Mouse (Mus musculus) cerebellum, postnatal 25 days (tissue): Measurements from ENCODE around the gene Tmem258.
"Not testable (repeated sequence)": the region's sequence is repeated elsewhere in the genome, so short reads cannot be mapped to it uniquely, and the experiment has no call there.

Experiments
- DNase-seq, 2 experiments: peaks; one replicate each; pipeline ENCODE4 v3.0.0; 2021; ENCODE audit warnings: mixed read lengths in 2 of 2

The Tmem258 gene

DNA sequence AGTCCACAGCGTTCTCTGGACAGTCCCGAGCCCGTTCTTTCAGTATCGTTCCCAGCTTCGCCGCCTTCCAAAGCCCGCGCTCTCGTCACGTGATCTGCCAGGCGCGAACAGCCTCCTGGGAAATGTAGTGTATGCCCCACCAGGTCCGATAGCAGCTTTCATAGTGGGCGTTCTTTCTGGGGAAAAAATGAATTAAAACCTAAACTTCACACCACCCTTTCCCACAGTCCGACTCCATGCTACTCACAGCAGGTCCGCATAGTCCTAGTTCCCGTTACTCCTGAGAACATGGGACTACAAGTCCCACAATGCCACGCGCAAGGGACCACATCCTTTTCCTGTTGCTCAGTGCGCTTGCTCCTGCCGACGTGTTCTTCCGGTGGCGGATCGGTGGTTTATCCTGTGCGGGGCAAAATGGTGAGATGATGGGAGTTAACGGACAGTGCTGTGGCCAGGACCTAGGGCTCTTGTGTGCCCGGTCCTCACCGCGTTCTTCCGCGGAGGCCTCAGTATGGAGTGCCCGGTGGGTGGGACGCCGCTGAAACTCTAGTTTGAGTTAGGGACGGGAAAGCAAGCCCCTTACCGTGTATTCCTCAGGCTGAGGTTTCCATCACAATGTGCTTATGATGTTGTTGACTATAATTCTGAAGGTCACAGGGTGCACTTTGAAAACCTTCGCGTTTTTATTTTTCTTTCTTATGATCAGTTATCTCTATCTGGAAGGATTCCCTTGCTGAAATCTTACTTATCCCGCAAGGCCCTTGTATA is at the start of gene Tmem258, which contains the start of gene Fen1:
Gene Tmem258 (plus strand): TSS at position 167 of the 768 bp plus-strand sequence.
Gene Fen1 (minus strand): TSS at position 322 of the 768 bp plus-strand sequence.
- DNase-seq, result peak; percentile 94 to 96

DNA sequence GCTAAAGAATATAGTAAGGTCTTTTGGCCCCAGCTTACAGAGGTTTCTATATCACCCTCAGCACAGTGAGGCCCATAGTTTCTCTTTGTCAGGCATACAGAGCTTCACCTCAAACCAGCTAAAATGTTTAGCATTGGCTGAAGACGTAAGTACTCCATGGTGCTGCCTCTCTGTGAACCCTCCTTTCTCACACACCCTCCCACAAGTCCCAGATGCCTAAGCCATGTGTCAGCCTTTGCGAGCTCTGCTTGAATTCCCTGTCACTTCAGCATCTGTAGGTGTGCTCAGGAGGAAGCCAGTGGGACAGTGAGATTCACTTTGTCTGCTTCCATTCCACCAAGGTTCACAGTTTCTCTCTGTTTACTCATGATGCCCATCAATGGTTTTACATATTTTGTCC is 46.1 kb upstream of the Tmem258 start:
- no peak for DNase-seq

DNA sequence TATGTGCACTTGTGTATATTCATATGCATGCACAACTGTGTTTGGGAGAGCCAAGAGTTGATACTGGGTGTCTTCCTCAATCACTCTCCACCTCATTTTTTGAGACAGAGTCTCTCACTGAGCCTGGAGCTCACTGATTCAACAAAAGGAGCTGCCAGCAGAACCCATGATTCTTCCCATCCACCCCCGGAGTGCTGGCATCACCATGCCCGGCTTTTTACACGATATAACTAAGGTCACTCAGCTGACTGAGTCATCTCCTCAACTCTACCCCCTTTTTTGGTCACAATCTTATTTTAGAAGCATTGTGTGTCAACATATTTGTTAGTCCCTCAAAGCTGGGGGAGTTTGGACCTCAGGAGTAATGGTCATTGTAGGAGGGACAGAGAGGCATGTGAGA is 39.9 kb upstream of the Tmem258 start:
- DNase-seq, result no peak

DNA sequence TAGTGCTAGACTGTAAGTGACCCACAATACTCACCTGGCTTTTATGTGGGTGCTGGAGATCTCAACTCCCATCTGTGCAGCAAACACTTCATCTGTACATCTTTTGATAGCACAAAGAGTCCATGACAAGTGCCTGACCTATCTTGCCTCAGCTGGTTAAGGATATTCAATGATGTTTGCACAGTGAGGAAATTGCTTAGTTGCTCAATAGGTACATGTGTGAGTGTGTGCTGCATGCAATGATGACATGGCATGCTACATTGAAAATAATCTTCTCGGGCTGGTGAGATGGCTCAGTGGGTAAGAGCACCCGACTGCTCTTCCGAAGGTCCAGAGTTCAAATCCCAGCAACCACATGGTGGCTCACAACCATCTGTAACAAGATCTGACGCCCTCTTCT is 37.9 kb upstream of the Tmem258 start:
- not testable (repeated sequence) for DNase-seq

DNA sequence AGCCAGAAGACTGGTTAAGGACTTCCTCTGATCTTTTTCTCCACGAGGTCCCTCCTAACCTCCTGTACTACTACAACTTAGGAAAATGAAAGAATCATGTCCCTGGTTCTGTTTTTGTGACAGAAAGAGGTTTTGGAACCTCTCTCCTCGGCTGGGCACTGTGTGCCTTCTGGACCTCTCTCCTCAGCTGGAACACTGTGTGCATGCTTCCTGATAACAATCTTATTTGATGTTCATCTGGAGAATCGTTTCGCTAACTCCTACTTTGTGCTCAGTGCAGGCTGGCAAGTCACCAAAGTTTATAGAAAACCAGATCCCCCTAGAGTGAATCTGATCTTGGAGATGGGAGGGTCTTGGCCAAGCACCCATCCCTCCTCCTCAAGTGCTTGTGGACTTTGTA is 36.7 kb upstream of the Tmem258 start:
- no peak for DNase-seq

DNA sequence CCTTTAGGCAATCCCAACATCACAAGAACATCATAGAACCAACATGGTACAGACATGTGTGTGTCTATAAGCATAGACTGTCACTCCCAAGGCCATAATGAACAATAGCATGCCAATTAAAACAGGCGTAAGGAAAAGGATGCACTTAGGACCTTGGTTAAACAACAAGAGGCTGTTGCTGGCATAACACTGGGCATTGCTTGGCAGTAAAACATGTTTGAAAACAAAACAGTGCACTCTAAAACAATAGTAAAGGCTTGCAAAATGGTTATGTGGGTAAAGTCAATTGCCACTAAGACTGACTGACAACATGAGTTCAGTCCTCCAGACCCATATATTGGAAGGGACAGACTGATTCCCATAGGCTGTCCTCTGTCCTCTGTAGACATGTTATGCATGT is 35.9 kb upstream of the Tmem258 start:
- DNase-seq, result no peak

DNA sequence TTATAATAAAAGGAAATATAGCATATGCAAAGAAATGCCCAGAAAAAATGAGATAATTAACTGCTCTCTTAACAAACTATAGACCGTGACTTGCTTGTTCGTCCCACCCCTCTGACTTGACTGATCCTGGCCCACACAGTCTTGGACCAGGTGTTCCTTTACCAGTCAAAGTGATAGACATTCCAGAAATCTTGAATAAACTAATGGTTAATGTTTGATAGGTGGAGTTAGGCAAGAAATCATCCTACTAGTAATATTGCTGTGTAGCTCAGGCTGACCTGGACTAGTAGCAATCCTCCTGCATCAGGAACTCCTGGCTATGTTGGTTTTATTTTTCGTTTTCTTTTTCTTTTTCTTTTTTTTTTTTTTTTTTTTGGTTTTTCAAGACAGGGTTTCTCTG is 35.4 kb upstream of the Tmem258 start:
- DNase-seq, result no peak

DNA sequence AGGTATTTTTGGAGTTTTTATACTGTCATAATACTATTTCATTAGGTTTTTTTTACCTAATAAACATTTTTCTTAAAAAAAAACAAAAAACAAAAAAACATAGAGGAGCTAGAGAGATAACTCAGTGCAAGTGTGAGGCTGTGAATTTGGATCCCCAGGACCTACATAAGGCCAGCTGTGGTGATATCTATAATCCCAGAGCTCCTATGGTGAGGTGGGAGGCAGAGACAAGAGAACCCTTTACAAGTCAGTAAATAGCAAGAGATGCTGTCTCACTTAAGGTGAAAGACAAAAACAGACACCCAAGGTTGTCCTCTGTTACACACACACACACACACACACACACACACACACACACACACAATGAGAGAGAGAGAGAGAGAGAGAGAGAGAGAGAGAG is 34.6 kb upstream of the Tmem258 start:
- no peak for DNase-seq

DNA sequence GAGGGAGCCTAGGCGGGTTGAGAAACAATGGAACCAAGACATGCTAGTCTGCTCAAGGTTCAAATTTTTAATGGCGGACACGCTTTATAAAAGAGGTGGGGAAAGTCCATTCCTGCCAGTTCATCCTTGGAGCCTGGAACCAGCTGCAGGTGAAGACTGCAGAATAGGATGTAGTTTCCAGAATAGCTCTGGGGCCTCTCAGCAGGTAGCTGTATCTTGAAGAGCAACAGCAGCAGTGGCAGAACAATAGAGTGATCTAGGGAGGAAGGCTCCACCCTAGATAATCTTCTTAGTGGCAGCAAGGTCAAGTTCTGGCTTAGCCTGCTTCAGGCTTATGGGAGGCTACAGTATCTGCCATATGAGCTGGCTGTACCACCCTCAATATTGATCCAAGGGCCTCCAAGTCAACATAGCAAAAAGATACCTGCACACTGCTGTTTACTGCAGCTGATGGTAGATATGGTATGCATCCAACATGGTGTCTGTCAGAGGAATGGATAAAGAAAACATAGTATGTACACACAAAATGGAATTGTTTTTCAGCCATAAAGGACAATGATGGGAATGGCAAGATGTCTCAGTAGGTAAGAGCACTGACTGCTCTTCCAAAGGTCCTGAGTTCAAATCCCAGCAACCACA is 34.0 kb upstream of the Tmem258 start:
- DNase-seq, result not testable (repeated sequence)

DNA sequence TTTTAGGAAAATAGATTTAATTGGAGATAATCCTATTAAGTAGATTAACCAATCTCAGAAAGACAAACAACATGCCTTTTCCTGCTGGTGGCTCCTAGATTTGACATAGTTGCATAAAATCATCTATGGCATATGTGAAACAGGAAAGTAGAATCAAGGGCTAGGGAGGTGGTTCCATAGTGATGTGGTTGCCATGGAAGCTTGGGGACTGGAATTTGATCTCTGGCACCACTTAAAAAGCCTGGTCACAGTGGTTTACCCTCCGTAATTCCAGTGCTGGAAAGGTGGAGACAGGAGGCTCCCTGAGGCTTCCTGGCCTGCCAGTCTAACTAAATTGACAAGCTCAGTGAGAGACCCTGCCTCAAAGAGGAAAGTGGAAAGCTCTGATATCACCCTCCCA is 33.3 kb upstream of the Tmem258 start:
- DNase-seq, result no peak

DNA sequence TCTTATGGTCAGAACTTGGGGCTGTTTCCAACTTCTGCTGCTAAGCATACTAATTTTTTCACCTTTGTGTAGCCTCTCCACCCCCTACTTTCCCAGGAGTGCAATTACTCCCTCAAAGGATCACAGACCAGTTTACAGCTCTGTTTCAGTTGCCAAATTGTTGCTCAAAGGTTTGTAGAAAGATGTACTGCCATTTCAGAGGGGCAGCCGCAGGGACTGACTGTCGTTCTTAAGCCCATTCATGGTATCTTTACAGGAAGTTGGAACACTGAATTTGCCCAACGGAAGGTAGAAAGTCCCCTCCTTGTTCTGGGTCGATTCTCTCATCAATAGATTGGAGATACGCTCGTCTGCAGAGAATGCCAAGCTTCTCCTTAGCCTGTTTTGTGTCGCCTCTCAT is 32.5 kb upstream of the Tmem258 start:
- no peak for DNase-seq

DNA sequence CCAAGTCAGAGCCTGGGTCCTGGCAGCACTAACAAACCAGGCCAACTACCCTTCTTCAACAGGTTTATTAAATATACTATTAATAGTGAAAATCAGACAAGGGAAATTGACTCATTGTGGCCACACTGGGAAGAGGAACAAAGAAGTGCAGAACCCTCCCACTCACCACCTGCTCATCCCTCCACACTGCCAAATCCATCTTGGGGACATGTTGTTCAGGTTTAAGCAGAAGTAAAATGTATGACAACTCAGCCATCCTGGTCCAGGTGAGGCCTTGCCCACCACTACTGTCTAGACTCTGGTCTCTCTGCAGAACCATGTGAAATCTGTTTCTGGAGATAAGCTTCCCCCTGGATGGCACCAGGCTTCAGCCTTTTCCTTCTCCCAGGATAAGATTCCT is 32.0 kb upstream of the Tmem258 start:
- DNase-seq, result peak in 1 of 2 experiments; percentile 36

DNA sequence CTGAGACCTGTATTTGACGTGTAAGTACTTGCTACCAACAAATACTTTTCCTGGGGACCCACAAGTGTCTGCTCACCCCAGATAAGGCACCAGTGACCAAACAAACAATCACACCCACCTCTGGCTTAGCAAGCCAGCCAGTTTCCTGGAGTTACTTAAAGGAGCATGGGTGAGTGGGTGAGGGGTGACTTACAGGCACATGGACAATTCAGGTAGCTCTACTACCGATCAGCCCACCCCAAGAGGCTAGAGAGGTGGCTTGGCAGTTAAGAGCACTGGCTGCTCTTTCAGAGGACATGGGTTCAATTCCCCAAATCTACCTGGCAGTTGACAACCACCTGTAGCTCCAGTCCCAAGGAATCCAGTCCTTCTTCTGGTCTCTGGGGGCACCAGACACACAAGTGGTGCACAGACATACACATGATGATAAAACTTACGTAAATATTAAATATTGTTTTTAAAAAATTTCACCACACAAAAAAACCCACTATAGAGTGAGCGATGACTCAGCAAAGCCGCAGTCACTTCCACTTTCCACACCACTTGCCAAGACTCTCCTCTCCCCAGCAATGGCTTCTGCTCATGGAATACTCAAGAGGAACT is 30.6 kb upstream of the Tmem258 start:
- no peak for DNase-seq

DNA sequence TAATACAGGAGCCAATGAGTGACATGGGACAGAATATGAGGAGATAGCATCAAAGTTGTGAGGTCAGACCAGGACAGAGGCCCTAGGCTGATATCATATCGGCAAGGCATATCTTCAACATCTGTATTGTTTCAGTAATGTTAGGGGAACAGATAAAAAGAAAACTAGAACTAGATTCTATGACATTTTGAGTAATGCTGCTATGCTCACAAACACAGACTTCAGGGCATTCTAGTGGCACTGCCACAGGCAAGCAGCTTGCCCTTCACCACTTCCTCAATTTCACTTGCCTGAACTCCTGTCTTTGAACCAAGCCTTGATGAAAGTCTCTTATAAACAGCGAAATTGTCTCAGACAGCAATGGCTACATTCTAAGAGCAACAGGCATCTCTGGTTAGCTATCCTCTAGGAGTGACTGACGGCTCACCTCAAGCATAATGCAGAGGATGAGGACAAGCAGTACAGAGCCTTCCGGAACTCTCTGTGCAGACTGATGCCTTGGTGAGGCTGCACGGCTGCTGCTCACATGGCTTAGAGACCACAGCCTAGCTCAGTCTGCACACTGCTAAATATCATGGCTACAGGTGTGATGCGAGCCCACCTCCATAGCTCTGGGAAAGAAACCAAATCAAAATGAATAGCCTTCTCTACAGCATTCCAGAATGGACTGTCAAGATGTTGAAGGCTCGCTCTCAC is 29.8 kb upstream of the Tmem258 start:
- no peak for DNase-seq

DNA sequence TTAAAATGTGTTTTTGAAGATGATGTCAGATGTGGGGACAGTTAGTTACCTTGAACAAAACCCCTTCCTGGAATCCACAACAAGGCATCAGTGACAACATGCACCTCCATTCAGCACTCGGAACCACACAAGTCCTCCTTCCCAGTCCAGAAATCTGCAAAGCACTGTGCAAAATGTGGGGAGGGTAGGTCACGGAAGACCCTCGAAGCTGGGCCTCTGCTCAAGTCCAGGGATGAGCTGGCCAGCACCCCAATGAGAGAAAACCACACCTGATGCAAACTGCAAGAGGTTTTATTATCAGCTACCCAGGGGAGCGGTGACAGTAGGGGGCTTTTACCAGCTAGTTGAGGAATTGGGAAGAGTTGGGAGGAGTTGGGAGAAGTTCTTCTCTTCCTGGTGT is 28.9 kb upstream of the Tmem258 start:
- DNase-seq, result no peak

DNA sequence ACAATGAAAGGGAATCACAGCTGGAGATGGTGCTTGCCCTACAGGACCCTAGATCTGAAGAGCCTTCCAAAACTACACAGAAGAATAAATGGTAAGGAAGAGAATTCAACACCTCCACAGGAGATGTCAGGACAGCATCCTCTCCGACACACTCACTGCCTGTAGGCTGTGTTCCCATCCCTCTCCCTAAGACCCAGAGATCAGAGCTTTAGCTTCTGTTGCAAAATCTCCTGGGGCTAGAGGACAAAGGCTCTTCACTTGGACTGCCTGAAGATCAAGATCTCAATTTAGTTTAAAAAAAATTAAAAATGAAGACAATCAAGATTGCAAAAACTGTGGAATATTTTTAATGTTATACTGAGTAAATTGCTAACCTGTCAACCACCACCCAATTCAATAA is 27.3 kb upstream of the Tmem258 start:
- DNase-seq, result no peak

DNA sequence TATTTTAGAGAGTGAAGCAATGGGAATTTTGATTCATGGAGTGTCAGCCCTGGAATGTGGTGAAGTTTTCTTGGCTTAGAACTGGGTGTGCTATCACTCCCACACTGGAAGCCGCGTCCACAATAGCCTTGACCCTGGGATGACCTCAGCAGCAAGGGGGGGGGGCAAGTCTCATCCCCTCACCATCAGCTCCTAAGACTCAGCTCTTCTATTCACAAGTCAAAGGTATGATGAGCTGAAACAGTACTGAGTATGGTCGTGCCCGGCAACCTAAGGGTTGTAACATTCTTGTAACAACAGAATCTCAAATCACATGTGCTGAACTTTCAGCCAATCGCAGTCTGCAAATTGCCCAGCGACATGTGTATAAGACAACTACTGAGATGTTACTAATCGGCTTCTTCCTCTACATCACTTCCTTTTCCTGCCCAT is 26.9 kb upstream of the Tmem258 start:
- DNase-seq, result no peak

DNA sequence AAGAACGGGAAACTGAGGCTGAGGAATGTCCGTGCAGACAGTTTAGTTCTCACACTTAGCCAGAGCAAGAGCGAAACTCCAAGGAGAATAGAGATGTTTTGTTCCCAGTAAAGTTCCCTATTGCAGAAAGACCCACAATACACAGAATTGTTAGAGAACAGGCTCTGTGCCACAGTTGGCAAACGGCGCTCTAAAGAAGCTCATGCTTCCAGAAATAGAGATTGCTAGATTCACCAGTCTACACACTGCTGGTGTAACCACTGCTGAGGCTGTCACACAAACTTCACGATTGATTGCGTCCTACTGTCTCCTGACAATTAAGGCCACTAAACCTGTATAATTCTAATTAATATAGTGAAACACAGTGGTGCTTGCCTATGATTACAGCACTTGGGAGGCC is 22.6 kb upstream of the Tmem258 start:
- DNase-seq, result no peak

DNA sequence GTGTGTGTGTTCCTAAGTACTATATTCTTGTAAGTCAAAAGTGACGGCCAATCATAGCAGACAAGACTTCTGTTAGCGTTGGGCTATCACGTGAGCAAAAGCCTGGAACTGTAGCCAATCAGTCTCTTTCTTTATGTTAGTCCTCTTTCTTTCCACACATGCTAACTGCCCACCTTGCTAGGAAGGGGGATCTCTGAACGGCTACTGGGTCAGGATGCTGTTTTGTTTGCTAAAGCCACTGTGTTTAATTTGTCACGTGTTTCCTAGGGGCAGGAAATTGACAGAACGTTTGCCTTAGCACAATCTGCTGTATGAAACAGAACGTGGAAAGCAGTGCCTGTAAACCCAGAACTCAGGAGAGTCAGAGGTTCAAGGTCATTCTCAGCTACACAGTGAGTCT is 21.7 kb upstream of the Tmem258 start:
- DNase-seq, result no peak

DNA sequence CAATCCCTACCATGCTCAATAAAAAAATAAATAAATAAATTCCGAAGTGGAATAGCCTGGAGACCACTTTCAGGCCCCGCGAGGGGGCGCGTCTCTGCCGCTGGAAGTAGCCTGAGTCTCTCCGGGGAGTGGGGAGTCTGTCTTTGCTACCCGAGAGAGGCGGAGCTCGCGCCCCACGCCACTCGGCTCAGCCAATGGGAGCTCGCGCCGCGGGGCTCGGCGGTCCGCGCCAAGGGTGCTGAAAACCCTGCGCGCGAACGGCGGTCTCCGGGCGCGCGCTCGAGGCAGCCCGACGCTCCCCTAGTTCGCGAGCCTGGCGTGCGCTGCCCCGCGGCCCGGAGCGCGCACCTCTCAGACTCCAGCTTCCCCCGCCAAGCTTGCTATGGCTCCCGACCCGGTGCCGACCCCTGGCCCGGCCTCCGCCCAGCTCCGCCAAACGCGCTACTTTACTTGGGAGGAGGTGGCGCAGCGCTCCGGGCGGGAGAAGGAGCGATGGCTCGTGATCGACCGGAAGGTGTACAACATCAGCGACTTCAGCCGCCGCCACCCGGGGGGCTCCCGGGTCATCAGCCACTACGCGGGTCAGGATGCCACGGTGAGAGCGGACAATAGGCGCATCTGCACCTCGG is 21.0 kb upstream of the Tmem258 start, which contains the start of gene Fads1:
Gene Fads1 (plus strand): TSS at position 219 of the 629 bp plus-strand sequence.
- peak; percentile 93 to 96 for DNase-seq

DNA sequence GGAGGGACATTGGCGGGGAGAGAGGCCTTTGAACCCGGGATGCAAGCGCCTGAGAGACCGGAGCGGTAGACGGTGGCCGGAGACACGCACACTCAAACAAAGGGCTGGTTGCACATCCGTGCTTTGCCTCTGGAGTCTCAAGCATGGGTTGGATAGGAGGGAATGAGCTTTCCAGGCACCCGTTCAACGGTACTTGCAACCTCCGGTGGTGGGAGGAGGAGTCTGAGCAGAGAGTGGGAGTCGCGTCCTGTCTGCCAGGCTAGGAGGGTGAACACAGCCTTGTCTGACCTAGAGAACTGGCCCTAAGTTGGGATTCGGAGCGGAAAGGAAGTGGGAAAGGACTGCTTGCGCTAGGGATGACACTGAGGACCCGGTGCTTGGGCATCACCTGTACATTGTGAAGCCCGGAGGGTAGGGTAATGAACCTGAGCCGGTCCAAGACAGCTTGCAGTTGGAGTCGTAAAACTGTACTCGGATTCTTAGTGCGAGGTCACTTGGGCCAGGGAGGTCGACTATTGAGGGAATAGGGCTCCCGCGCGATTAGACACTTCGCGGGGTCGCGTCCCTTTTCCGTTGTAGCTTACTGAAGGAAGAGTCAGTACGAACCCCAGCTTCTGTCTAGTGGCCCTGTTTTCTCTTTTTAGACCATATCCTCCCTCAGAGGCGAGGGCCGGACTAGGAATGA is 20.4 kb upstream of the Tmem258 start:
- peak; percentile 75 to 76 for DNase-seq

DNA sequence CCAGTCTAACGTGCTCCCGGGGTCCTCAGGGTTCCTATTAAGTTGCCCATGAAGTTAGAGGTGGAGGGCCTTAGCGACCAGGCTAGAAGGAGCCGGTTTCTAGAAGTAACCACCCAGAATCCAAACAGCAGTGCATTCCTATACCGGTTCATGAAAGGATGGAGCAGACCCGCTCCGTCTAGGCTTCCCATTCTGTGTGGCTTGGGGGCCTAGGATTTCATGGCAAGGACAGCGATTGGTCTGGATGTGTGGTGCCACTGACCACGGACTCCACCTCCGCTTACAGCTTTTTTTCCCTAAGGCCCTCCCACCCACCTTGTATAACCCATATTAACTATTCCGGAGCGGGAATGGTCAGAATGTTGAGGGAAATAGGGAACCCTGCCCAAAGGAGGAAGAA is 19.7 kb upstream of the Tmem258 start:
- no peak for DNase-seq
